Mouse (Mus musculus): ENCODE data around the gene Hamp2. TPM values are rescaled to one million over a fixed set of nuclear protein-coding genes. Genes with fewer than 3 reads are reported as not detected.
A peak's percentile ranks its signal among the peaks of the same experiment; 100 is the strongest.

Gene Hamp2
- polyA plus RNA-seq, 1 experiment from 2014 or later = not detected

DNA sequence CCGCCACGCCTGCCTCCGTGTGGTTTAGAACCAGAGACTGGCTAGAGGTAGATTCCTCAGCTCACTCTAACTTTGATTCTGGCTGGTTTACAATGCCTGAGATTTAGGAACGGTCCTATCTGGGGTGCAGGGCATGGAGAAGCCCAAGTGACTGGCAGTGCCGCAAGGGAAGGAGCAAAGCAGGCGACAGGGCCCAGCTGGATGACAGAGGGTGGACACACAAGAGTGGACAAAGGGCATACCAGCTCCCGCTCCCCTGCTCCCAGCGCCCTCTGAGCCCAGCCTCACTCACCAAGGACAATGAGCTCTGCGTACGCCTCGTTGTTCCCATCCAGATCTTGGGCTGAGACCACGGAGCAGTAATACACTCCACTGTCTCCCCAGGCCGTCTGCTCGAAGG, 41.2 kb upstream of the Hamp2 start:
- WGBS = 79% methylated on average over 14 of the region's 14 CpGs
- no peaks in the 10 kb centered on the region for H3K27me3 ChIP-seq (replicated peaks; ENCODE audit: control insufficient read depth, insufficient read depth, low read length)
- ATAC-seq (no peak), DNase-seq (ENCODE audit: low spot score) (no peak)
- H3K9me3 ChIP-seq (replicated peaks; ENCODE audit: control insufficient read depth, low read length) = no peaks in the 10 kb centered on the region
- no peak overlapping the region for H3K27ac ChIP-seq (ENCODE audit: low read depth, low read length)
- H3K4me2 ChIP-seq (ENCODE audit: low read length) = no peak overlapping the region
- H3K4me1 ChIP-seq (ENCODE audit: control insufficient read depth, insufficient read depth, low read length) = no peaks in the 10 kb centered on the region
- no peak overlapping the region for H3K9ac ChIP-seq (ENCODE audit: low read length)
- H3K4me3 ChIP-seq (ENCODE audit: low read depth, low read length) = no peak overlapping the region
- no peaks in the 10 kb centered on the region for H3K36me3 ChIP-seq (ENCODE audit: control insufficient read depth, insufficient read depth, low read length)

DNA sequence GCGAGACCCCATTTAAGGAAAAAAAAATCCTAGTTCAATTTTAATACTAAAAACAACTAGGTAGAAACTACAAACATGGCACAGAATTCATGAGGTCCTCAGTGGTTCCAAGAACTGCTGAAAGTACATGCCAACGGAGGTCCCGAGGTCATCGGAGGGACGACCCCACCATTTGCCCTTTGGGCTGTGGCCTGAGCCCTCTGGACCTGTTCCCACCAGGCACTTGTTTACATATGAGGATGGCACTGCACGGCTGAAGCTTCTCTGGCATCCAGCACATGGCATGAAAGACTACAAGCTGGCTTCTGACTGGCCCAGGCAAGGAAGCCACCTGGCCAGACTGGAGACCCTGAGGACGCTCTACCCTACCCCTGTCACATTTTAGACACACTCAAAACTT, 39.9 kb upstream of the Hamp2 start:
- 0 out of 2 replicates have a peak, but pooled peaks cover 5% of the 10 kb centered on the region for H3K36me3 ChIP-seq (ENCODE audit: control insufficient read depth, insufficient read depth, low read length)
- H3K27ac ChIP-seq (ENCODE audit: low read depth, low read length) = no peak overlapping the region
- 95% methylated on average over 7 of the region's 7 CpGs for WGBS
- no peaks in the 10 kb centered on the region for H3K4me1 ChIP-seq (ENCODE audit: control insufficient read depth, insufficient read depth, low read length)
- DNase-seq (ENCODE audit: low spot score) (no peak), ATAC-seq (no peak)
- H3K4me2 ChIP-seq (ENCODE audit: low read length) = no peak overlapping the region
- no peaks in the 10 kb centered on the region for H3K9me3 ChIP-seq (replicated peaks; ENCODE audit: control insufficient read depth, low read length)
- H3K9ac ChIP-seq (ENCODE audit: low read length) = no peak overlapping the region
- H3K4me3 ChIP-seq (ENCODE audit: low read depth, low read length) = no peak overlapping the region
- H3K27me3 ChIP-seq (replicated peaks; ENCODE audit: control insufficient read depth, insufficient read depth, low read length) = no peaks in the 10 kb centered on the region

DNA sequence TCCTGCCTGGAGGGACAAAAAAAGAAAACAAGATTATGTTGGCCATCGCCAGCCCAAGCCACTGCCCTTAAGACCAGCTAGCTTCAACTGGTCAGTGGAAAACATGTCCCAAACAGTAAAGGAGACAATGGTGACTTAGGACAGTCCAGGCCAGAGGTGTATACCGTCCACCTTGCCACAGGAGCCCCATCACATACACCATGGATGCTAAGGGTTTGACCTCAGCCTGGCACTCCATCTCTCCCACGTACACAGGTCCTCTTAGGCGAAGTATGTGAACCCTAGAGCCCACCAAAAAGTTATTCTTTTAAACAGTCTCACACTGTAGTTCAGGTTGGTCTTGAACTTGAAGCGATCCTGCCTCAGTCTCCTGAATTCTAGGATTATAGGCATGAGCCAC, 38.4 kb upstream of the Hamp2 start:
- H3K36me3 ChIP-seq (ENCODE audit: control insufficient read depth, insufficient read depth, low read length) = 0 out of 2 replicates have a peak, but pooled peaks cover 8% of the 10 kb centered on the region
- WGBS = 86% methylated on average over 5 of the region's 5 CpGs
- H3K4me3 ChIP-seq (ENCODE audit: low read depth, low read length) = no peak overlapping the region
- DNase-seq (ENCODE audit: low spot score) (no peak), ATAC-seq (no peak)
- no peak overlapping the region for H3K4me2 ChIP-seq (ENCODE audit: low read length)
- no peak overlapping the region for H3K9ac ChIP-seq (ENCODE audit: low read length)
- H3K27ac ChIP-seq (ENCODE audit: low read depth, low read length) = no peak overlapping the region
- H3K4me1 ChIP-seq (ENCODE audit: control insufficient read depth, insufficient read depth, low read length) = peaks cover 6% of the 10 kb centered on the region
- no peaks in the 10 kb centered on the region for H3K27me3 ChIP-seq (replicated peaks; ENCODE audit: control insufficient read depth, insufficient read depth, low read length)
- H3K9me3 ChIP-seq (replicated peaks; ENCODE audit: control insufficient read depth, low read length) = no peaks in the 10 kb centered on the region

DNA sequence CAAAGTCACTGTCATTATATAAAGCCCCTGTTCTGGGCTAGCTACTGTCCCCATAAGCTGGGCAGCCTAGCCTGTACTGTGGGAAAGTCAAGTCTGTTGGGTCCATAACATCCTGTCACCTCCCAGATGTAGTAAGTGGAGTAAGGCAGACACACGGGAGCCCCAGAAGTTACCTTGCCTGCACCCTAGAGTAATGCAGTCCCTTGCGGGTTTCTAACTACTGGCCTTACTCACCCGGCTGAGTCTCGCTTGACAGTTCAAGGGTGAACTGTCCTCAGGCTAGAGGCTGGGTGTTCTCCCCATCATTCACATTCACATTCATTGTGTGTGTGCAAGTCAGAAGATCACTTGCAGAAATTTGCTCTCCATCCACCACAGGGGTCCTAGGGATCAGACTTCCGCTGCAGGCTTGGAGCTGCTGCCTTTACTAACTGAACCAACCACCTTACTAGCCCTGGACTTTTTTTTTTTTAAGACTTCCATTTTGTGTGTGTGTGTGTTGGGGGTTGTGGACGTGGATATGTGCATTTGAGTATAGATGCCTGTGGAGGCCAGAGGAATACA, 35.4 kb upstream of the Hamp2 start:
- no peak overlapping the region for H3K9ac ChIP-seq (ENCODE audit: low read length)
- H3K4me3 ChIP-seq (ENCODE audit: low read depth, low read length) = no peak overlapping the region
- no peak overlapping the region for H3K4me2 ChIP-seq (ENCODE audit: low read length)
- no peak overlapping the region for H3K27ac ChIP-seq (ENCODE audit: low read depth, low read length)
- H3K27me3 ChIP-seq (replicated peaks; ENCODE audit: control insufficient read depth, insufficient read depth, low read length) = no peaks in the 10 kb centered on the region
- ATAC-seq (no peak), DNase-seq (ENCODE audit: low spot score) (no peak)
- H3K36me3 ChIP-seq (ENCODE audit: control insufficient read depth, insufficient read depth, low read length) = peaks cover 13% of the 10 kb centered on the region
- peaks cover 14% of the 10 kb centered on the region for H3K4me1 ChIP-seq (ENCODE audit: control insufficient read depth, insufficient read depth, low read length)
- H3K9me3 ChIP-seq (replicated peaks; ENCODE audit: control insufficient read depth, low read length) = no peaks in the 10 kb centered on the region
- 91% methylated on average over 6 of the region's 6 CpGs for WGBS

DNA sequence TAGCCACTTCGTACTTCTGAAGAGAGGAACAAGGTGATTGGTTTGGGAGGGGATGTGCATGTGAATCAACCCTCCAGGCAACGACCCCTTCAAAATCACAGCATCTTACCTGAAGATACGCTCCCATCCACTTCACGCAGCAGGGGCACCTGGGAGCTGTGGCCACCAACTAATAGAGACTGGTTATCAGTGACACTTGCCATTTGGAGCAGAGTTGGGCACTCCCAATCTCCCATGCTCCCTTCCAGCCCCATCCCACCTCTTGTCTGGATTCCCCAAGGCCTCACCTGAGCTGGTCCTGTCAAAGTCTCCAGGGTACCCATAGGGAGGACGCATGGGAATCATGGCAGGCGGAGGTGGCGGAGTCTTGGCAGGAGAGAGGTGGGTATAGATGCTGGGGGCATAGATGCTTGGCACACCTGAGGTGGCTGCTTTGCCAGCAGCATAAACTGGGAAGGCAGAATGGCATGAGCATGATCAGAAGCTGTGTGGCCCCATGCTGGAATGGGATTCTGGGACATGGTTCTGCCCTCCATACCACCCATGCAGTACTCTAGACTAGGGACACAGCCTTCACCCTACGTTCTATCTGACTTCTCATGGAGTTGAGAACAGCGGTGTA, 34.5 kb upstream of the Hamp2 start:
- 96% methylated on average over 9 of the region's 9 CpGs for WGBS
- Histone ChIP-seq H3K36me3 (ENCODE audit: control insufficient read depth, insufficient read depth, low read length) (peaks cover 22% of the 10 kb centered on the region), H3K4me1 (ENCODE audit: control insufficient read depth, insufficient read depth, low read length) (peaks cover 14% of the 10 kb centered on the region), H3K4me3 (ENCODE audit: low read depth, low read length) (no peak overlapping the region), H3K4me2 (ENCODE audit: low read length) (no peak overlapping the region), H3K27me3 (replicated peaks; ENCODE audit: control insufficient read depth, insufficient read depth, low read length) (no peaks in the 10 kb centered on the region), H3K27ac (ENCODE audit: low read depth, low read length) (no peak overlapping the region), H3K9ac (ENCODE audit: low read length) (no peak overlapping the region), H3K9me3 (replicated peaks; ENCODE audit: control insufficient read depth, low read length) (no peaks in the 10 kb centered on the region)
- ATAC-seq (no peak), DNase-seq (ENCODE audit: low spot score) (no peak)

DNA sequence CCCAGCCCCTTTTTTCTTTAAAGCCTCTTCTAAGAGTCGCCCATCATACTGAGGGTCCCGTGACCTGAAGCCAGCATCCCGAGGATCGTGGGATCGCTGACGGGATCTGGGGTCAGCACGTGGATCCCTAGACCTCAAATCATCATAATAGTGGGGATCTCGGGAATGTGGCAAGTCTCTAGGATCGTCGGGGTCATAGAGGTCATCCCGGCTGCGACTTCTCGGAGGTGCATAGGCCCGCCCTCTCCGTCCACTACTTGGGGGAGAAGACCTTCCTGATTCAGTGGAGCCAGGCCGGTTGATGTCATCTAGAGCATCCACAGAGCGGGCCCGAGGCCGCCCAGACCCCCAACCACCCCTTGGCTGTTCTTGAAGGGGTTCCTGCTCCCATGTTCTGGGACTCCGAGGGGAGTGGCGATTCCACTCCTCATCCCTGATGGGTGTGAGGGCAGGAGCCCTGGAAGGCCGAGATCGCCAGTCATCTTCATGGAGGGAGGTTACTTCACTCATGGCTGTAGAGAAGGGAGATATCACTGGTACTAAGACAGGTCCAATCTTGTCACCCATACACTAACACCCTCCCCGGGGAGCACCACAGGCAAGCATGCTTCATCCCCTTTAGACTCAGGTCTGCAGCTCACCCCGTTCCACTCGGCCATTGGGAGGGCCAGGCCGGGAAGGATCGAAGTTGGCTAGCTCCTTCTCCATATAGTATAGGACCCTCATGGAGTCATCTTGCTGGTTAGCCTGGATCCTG, 33.8 kb upstream of the Hamp2 start:
- peaks cover 29% of the 10 kb centered on the region for H3K36me3 ChIP-seq (ENCODE audit: control insufficient read depth, insufficient read depth, low read length)
- peak overlapping the region; percentile 57 for H3K4me2 ChIP-seq (ENCODE audit: low read length)
- no peaks in the 10 kb centered on the region for H3K9me3 ChIP-seq (replicated peaks; ENCODE audit: control insufficient read depth, low read length)
- peak overlapping the region; percentile 92 for H3K4me3 ChIP-seq (ENCODE audit: low read depth, low read length)
- H3K4me1 ChIP-seq (ENCODE audit: control insufficient read depth, insufficient read depth, low read length) = peaks cover 14% of the 10 kb centered on the region
- H3K27me3 ChIP-seq (replicated peaks; ENCODE audit: control insufficient read depth, insufficient read depth, low read length) = no peaks in the 10 kb centered on the region
- DNase-seq (ENCODE audit: low spot score) (no peak), ATAC-seq (no peak)
- peak overlapping the region; percentile 98 for H3K27ac ChIP-seq (ENCODE audit: low read depth, low read length)
- H3K9ac ChIP-seq (ENCODE audit: low read length) = peak overlapping the region; percentile 94
- WGBS = 78% methylated on average over 28 of the region's 28 CpGs

DNA sequence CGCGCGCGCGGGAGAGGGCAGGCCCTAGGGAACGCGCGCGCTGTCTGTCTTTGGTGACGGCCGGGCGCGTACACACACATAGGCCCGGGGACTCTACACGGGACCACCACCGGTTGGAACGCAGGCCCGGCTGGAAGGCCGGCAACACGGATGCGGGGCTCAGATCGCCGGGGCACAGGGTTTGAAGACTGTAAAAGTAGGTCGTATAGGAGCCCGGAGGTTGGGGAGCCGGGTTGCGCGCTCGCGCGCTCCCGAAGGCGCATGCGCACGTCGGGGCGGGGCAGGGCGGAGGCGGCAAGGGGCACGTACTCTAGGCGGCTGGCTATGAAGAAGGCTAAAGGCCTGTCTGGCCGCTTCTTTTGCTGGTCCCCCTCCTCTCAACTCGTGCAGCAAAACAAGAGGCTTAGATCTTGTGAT, 32.9 kb upstream of the Hamp2 start:
- WGBS = under 1% methylated on average over 43 of the region's 43 CpGs
- Histone ChIP-seq H3K4me2 (ENCODE audit: low read length) (peak overlapping the region; percentile 57), H3K27me3 (replicated peaks; ENCODE audit: control insufficient read depth, insufficient read depth, low read length) (no peaks in the 10 kb centered on the region), H3K9me3 (replicated peaks; ENCODE audit: control insufficient read depth, low read length) (no peaks in the 10 kb centered on the region), H3K27ac (ENCODE audit: low read depth, low read length) (peak overlapping the region; percentile 98), H3K9ac (ENCODE audit: low read length) (peak overlapping the region; percentile 94), H3K36me3 (ENCODE audit: control insufficient read depth, insufficient read depth, low read length) (peaks cover 38% of the 10 kb centered on the region), H3K4me3 (ENCODE audit: low read depth, low read length) (peak overlapping the region; percentile 92), H3K4me1 (ENCODE audit: control insufficient read depth, insufficient read depth, low read length) (peaks cover 14% of the 10 kb centered on the region)
- DNase-seq (ENCODE audit: low spot score) = peak; percentile 90
- peak; percentile 75 for ATAC-seq

DNA sequence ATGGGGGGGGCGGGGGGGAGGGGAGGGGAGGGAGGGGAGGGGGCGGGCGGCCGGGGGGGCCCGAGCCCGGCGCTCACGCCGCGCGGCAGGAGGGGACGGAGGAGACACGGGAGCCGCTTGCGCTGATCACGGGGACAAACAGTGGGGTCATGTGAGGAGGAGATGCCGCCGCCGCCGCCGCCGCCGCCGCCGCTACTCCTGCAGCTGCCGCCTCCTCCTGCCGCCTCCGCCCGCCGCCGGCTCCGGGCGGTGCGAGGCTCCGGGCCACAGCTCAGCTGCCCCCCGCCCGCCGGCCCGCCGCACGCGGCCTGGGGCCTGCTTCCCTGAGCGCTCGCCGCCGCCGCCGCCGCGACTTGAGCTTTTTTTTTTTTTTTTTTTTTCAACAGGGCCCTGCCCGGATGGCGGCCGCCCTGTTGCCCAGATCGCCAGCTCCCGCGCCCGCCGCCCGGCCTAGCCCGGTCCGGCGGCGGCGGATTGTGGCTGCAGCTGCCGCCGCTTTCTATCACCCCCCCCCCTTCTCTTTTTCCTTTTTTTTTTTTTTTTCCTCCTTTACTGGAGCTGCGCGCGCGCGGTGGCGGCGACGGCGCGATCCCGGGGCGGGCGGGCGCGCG, 32.4 kb upstream of the Hamp2 start, which contains the start of gene Usf2:
Usf2 (minus strand) TSS at position 48 of the 611 bp plus-strand sequence.
- peak; percentile 68 for ATAC-seq
- Histone ChIP-seq H3K4me3 (ENCODE audit: low read depth, low read length) (peak within 1 kb of the TSS; percentile 92), H3K4me1 (ENCODE audit: control insufficient read depth, insufficient read depth, low read length) (peaks cover 14% of the 10 kb centered on the region), H3K9ac (ENCODE audit: low read length) (peak within 1 kb of the TSS; percentile 94), H3K4me2 (ENCODE audit: low read length) (peak within 1 kb of the TSS; percentile 80), H3K36me3 (ENCODE audit: control insufficient read depth, insufficient read depth, low read length) (peaks cover 43% of the 10 kb centered on the region), H3K27me3 (replicated peaks; ENCODE audit: control insufficient read depth, insufficient read depth, low read length) (no peaks in the 10 kb centered on the region), H3K27ac (ENCODE audit: low read depth, low read length) (peak within 1 kb of the TSS; percentile 98), H3K9me3 (replicated peaks; ENCODE audit: control insufficient read depth, low read length) (no peaks in the 10 kb centered on the region)
- DNase-seq (ENCODE audit: low spot score) = peak; percentile 86
- WGBS = 0% methylated on average over 18 of the region's 82 CpGs
